Mouse (Mus musculus): ENCODE results near the gene Rras. TPM values are rescaled to one million over a fixed set of nuclear protein-coding genes. Genes with fewer than 3 reads are reported as not detected.

Gene Rras
- polyA plus RNA-seq, 1 experiment from 2014 or later = 81.5 TPM

- no peak for TF ChIP-seq CTCF (IDR thresholded peaks at IDR 0.05; ENCODE audit: low read depth)
- no peak for TF ChIP-seq EP300 (optimal IDR thresholded peaks at IDR 0.05)
- no peaks in the 10 kb centered on the region for H3K9me3 ChIP-seq (ENCODE audit: control insufficient read depth, low read length)
- H3K36me3 ChIP-seq (ENCODE audit: control insufficient read depth, insufficient read depth, low read length) = 0 out of 2 replicates have a peak, but pooled peaks cover 2% of the 10 kb centered on the region
- H3K4me1 ChIP-seq (replicated peaks; ENCODE audit: control insufficient read depth, insufficient read depth) = 0 out of 2 replicates have a peak, but pooled peaks cover 5% of the 10 kb centered on the region
- ATAC-seq (ENCODE audit: low FRiP score, low TSS enrichment) (no peak), DNase-seq (ENCODE audit: low spot score) (no peak)
- H3K4me2 ChIP-seq (replicated peaks; ENCODE audit: low read depth) = peak overlapping the region; percentile 52
- no peaks in the 10 kb centered on the region for H3K27me3 ChIP-seq (ENCODE audit: control insufficient read depth, insufficient read depth, low read length)
- H3K27ac ChIP-seq (replicated peaks) = no peak overlapping the region
- no peak overlapping the region for H3K4me3 ChIP-seq (ENCODE audit: low read depth, low read length)
- 81% methylated on average over 6 of the region's 6 CpGs for WGBS
- H3K9ac ChIP-seq (ENCODE audit: low read length) = peak overlapping the region; percentile 71
These were observed 42.9 kb downstream of the Rras start for GRCm38 (mm10) chr7:45060632-45061122.

- H3K9me3 ChIP-seq (ENCODE audit: control insufficient read depth, low read length) = no peaks in the 10 kb centered on the region
- 0 out of 2 replicates have a peak, but pooled peaks cover 2% of the 10 kb centered on the region for H3K36me3 ChIP-seq (ENCODE audit: control insufficient read depth, insufficient read depth, low read length)
- peak overlapping the region; percentile 90 for H3K27ac ChIP-seq (replicated peaks)
- peak overlapping the region; percentile 52 for H3K4me2 ChIP-seq (replicated peaks; ENCODE audit: low read depth)
- no peak for TF ChIP-seq CTCF (IDR thresholded peaks at IDR 0.05; ENCODE audit: low read depth)
- no peak for TF ChIP-seq EP300 (optimal IDR thresholded peaks at IDR 0.05)
- H3K4me1 ChIP-seq (replicated peaks; ENCODE audit: control insufficient read depth, insufficient read depth) = 0 out of 2 replicates have a peak, but pooled peaks cover 5% of the 10 kb centered on the region
- peak overlapping the region; percentile 71 for H3K9ac ChIP-seq (ENCODE audit: low read length)
- ATAC-seq (ENCODE audit: low FRiP score, low TSS enrichment) (peak; percentile 68), DNase-seq (ENCODE audit: low spot score) (peak; percentile 89)
- H3K27me3 ChIP-seq (ENCODE audit: control insufficient read depth, insufficient read depth, low read length) = no peaks in the 10 kb centered on the region
- 8% methylated on average over 11 of the region's 11 CpGs for WGBS
- peak overlapping the region; percentile 70 for H3K4me3 ChIP-seq (ENCODE audit: low read depth, low read length)
These were observed 43.8 kb downstream of the Rras start for GRCm38 (mm10) chr7:45061532-45062075.

GRCm38 (mm10) chr7:45062239-45062835 is 44.6 kb downstream of the Rras start, which contains the start of the genes Nosip and Prrg2:
Nosip (plus strand) TSS chr7:45062429.
Prrg2 (minus strand) TSS chr7:45062677.
- DNase-seq (ENCODE audit: low spot score) = peak; percentile 94
- TF ChIP-seq CTCF (IDR thresholded peaks at IDR 0.05; ENCODE audit: low read depth) (peak; percentile 56), EP300 (optimal IDR thresholded peaks at IDR 0.05) (peak; percentile 67)
- peak; percentile 85 for ATAC-seq (ENCODE audit: low FRiP score, low TSS enrichment)
- under 1% methylated on average over 31 of the region's 31 CpGs for WGBS
- Histone ChIP-seq H3K9me3 (ENCODE audit: control insufficient read depth, low read length) (no peaks in the 10 kb centered on the region), H3K4me3 (ENCODE audit: low read depth, low read length) (peak within 1 kb of the TSS; percentile 70), H3K27me3 (ENCODE audit: control insufficient read depth, insufficient read depth, low read length) (no peaks in the 10 kb centered on the region), H3K4me2 (replicated peaks; ENCODE audit: low read depth) (peak within 1 kb of the TSS; percentile 52), H3K9ac (ENCODE audit: low read length) (peak within 1 kb of the TSS; percentile 71), H3K27ac (replicated peaks) (peak within 1 kb of the TSS; percentile 90), H3K36me3 (ENCODE audit: control insufficient read depth, insufficient read depth, low read length) (0 out of 2 replicates have a peak, but pooled peaks cover 2% of the 10 kb centered on the region), H3K4me1 (replicated peaks; ENCODE audit: control insufficient read depth, insufficient read depth) (0 out of 2 replicates have a peak, but pooled peaks cover 5% of the 10 kb centered on the region)

- 0 out of 2 replicates have a peak, but pooled peaks cover 2% of the 10 kb centered on the region for H3K36me3 ChIP-seq (ENCODE audit: control insufficient read depth, insufficient read depth, low read length)
- DNase-seq (ENCODE audit: low spot score) = no peak
- H3K4me3 ChIP-seq (ENCODE audit: low read depth, low read length) = no peak overlapping the region
- H3K27ac ChIP-seq (replicated peaks) = no peak overlapping the region
- no peaks in the 10 kb centered on the region for H3K9me3 ChIP-seq (ENCODE audit: control insufficient read depth, low read length)
- no peak overlapping the region for H3K9ac ChIP-seq (ENCODE audit: low read length)
- TF ChIP-seq CTCF (IDR thresholded peaks at IDR 0.05; ENCODE audit: low read depth) (no peak), EP300 (optimal IDR thresholded peaks at IDR 0.05) (no peak)
- ATAC-seq (ENCODE audit: low FRiP score, low TSS enrichment) = no peak; the same call in 1 of the 2 replicates
- no peaks in the 10 kb centered on the region for H3K27me3 ChIP-seq (ENCODE audit: control insufficient read depth, insufficient read depth, low read length)
- H3K4me2 ChIP-seq (replicated peaks; ENCODE audit: low read depth) = no peak overlapping the region
- 78% methylated on average over 4 of the region's 4 CpGs for WGBS
- no peaks in the 10 kb centered on the region for H3K4me1 ChIP-seq (replicated peaks; ENCODE audit: control insufficient read depth, insufficient read depth)
These were observed 49.6 kb downstream of the Rras start for GRCm38 (mm10) chr7:45067190-45067999.

GRCm38 (mm10) chr7:45068000-45068318 is 50.2 kb downstream of the Rras start:
- WGBS = 22% methylated on average over 5 of the region's 5 CpGs
- TF ChIP-seq CTCF (IDR thresholded peaks at IDR 0.05; ENCODE audit: low read depth) = peak; percentile 85
- TF ChIP-seq EP300 (optimal IDR thresholded peaks at IDR 0.05) = no peak
- no peak overlapping the region for H3K9ac ChIP-seq (ENCODE audit: low read length)

More at GRCm38 (mm10) chr7:45068000-45068318, 50.2 kb downstream of the Rras start:
- H3K9me3 ChIP-seq (ENCODE audit: control insufficient read depth, low read length) = no peaks in the 10 kb centered on the region
- 0 out of 2 replicates have a peak, but pooled peaks cover 2% of the 10 kb centered on the region for H3K36me3 ChIP-seq (ENCODE audit: control insufficient read depth, insufficient read depth, low read length)
- H3K27ac ChIP-seq (replicated peaks) = no peak overlapping the region
- H3K4me3 ChIP-seq (ENCODE audit: low read depth, low read length) = no peak overlapping the region
- H3K4me1 ChIP-seq (replicated peaks; ENCODE audit: control insufficient read depth, insufficient read depth) = no peaks in the 10 kb centered on the region
- H3K4me2 ChIP-seq (replicated peaks; ENCODE audit: low read depth) = no peak overlapping the region
- ATAC-seq (ENCODE audit: low FRiP score, low TSS enrichment) (peak; percentile 35), DNase-seq (ENCODE audit: low spot score) (peak; percentile 77)
- H3K27me3 ChIP-seq (ENCODE audit: control insufficient read depth, insufficient read depth, low read length) = no peaks in the 10 kb centered on the region
